Mouse (Mus musculus): ENCODE data around the gene Eno4.

DNA sequence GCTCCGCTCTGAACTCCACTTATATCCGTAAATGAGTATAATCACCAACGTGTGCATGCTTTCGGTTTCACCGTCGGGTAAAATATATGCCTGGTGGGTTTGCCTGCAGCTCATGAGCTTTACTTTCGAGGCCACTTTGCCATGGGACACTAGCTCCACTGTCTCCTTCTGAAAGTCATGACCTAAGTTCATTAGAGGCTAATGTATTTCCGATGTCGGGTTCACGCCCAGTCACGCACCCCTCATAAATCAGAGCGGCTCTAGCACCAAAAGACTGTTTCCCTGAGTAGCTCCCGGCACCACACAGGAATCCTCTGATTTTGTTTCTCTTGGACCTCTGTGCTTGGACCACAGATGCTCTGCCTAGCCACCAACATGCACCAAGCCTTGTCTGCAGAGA, 27.6 kb downstream of the Eno4 start:
- TF ChIP-seq EP300 (optimal IDR thresholded peaks at IDR 0.05) = no peak
- TF ChIP-seq CTCF (IDR thresholded peaks at IDR 0.05; ENCODE audit: low read depth) = no peak

Measured in stomach, postnatal 0 days (tissue).